Mouse (Mus musculus): ENCODE measurements around the gene Cd300a. TPM values are rescaled to one million over a fixed set of nuclear protein-coding genes. Genes with fewer than 3 reads are reported as not detected.

The Cd300a gene
- 3.7 and 4.2 TPM in 2 replicates for polyA plus RNA-seq (2012; rRNA removed)

GRCm38 (mm10) chr11:114889991-114890518 is at the start of gene Cd300a:
Gene Cd300a, plus strand, starts transcription at chr11:114890041.
- Histone ChIP-seq H3K27ac (ENCODE audit: control insufficient read depth, insufficient read depth, low read length) (no peak within 1 kb of the TSS), H3K27me3 (ENCODE audit: control insufficient read depth, insufficient read depth, low read length) (no peaks in the 10 kb centered on the region; the same call in 1 of the 2 replicates), H3K4me1 (replicated peaks; ENCODE audit: control insufficient read depth, insufficient read depth, low read length) (no peaks in the 10 kb centered on the region), H3K4me3 (ENCODE audit: control insufficient read depth, insufficient read depth, low read length) (no peak within 1 kb of the TSS; the same call in 1 of the 2 replicates), H3K36me3 (ENCODE audit: control insufficient read depth, insufficient read depth, low read length) (no peaks in the 10 kb centered on the region)
- TF ChIP-seq CTCF (IDR thresholded peaks at IDR 0.05; ENCODE audit: borderline replicate concordance, control insufficient read depth, extremely low read depth, insufficient read depth, low read length, poor library complexity) (no peak), POLR2A (IDR thresholded peaks at IDR 0.05; ENCODE audit: control insufficient read depth, extremely low read depth, insufficient read depth, low read length, poor library complexity) (no peak)
- WGBS, result 7% methylated on average over 18 of the region's 18 CpGs
- no peak for DNase-seq

- no peaks in the 10 kb centered on the region; the same call in 1 of the 2 replicates for H3K4me1 ChIP-seq (replicated peaks; ENCODE audit: control insufficient read depth, insufficient read depth, low read length)
- no peaks in the 10 kb centered on the region for H3K27me3 ChIP-seq (ENCODE audit: control insufficient read depth, insufficient read depth, low read length)
- no peak for DNase-seq
- TF ChIP-seq POLR2A (IDR thresholded peaks at IDR 0.05; ENCODE audit: control insufficient read depth, extremely low read depth, insufficient read depth, low read length, poor library complexity) (no peak), CTCF (IDR thresholded peaks at IDR 0.05; ENCODE audit: borderline replicate concordance, control insufficient read depth, extremely low read depth, insufficient read depth, low read length, poor library complexity) (no peak)
- H3K36me3 ChIP-seq (ENCODE audit: control insufficient read depth, insufficient read depth, low read length), result no peaks in the 10 kb centered on the region
- H3K4me3 ChIP-seq (ENCODE audit: control insufficient read depth, insufficient read depth, low read length), result no peak overlapping the region
- whole genome bisulfite sequencing, result 23% methylated on average over 8 of the region's 8 CpGs
- no peak overlapping the region for H3K27ac ChIP-seq (ENCODE audit: control insufficient read depth, insufficient read depth, low read length)
Measured at GRCm38 (mm10) chr11:114843818-114844463, 45.9 kb upstream of the Cd300a start.

- 89% methylated on average over 7 of the region's 7 CpGs for WGBS
- no peak overlapping the region for H3K27ac ChIP-seq (ENCODE audit: control insufficient read depth, insufficient read depth, low read length)
Measured at GRCm38 (mm10) chr11:114844464-114845220, 45.2 kb upstream of the Cd300a start.

GRCm38 (mm10) chr11:114846336-114846735 is 43.5 kb upstream of the Cd300a start:
- Histone ChIP-seq H3K27me3 (ENCODE audit: control insufficient read depth, insufficient read depth, low read length) (peaks cover 9% of the 10 kb centered on the region), H3K27ac (ENCODE audit: control insufficient read depth, insufficient read depth, low read length) (no peak overlapping the region), H3K4me3 (ENCODE audit: control insufficient read depth, insufficient read depth, low read length) (no peak overlapping the region), H3K4me1 (replicated peaks; ENCODE audit: control insufficient read depth, insufficient read depth, low read length) (peaks cover 1% of the 10 kb centered on the region; the same call in 1 of the 2 replicates), H3K36me3 (ENCODE audit: control insufficient read depth, insufficient read depth, low read length) (no peaks in the 10 kb centered on the region)
- WGBS, result 89% methylated on average over 4 of the region's 4 CpGs
- DNase-seq, result no peak
- TF ChIP-seq POLR2A (IDR thresholded peaks at IDR 0.05; ENCODE audit: control insufficient read depth, extremely low read depth, insufficient read depth, low read length, poor library complexity), result no peak
- TF ChIP-seq CTCF (IDR thresholded peaks at IDR 0.05; ENCODE audit: borderline replicate concordance, control insufficient read depth, extremely low read depth, insufficient read depth, low read length, poor library complexity), result no peak

More at GRCm38 (mm10) chr11:114844464-114845220, 45.2 kb upstream of the Cd300a start:
- no peaks in the 10 kb centered on the region for H3K36me3 ChIP-seq (ENCODE audit: control insufficient read depth, insufficient read depth, low read length)
- TF ChIP-seq POLR2A (IDR thresholded peaks at IDR 0.05; ENCODE audit: control insufficient read depth, extremely low read depth, insufficient read depth, low read length, poor library complexity), result no peak
- TF ChIP-seq CTCF (IDR thresholded peaks at IDR 0.05; ENCODE audit: borderline replicate concordance, control insufficient read depth, extremely low read depth, insufficient read depth, low read length, poor library complexity), result no peak
- no peak for DNase-seq
- no peak overlapping the region for H3K4me3 ChIP-seq (ENCODE audit: control insufficient read depth, insufficient read depth, low read length)
- H3K4me1 ChIP-seq (replicated peaks; ENCODE audit: control insufficient read depth, insufficient read depth, low read length), result no peaks in the 10 kb centered on the region; the same call in 1 of the 2 replicates
- H3K27me3 ChIP-seq (ENCODE audit: control insufficient read depth, insufficient read depth, low read length), result no peaks in the 10 kb centered on the region

- no peak for DNase-seq
- TF ChIP-seq POLR2A (IDR thresholded peaks at IDR 0.05; ENCODE audit: control insufficient read depth, extremely low read depth, insufficient read depth, low read length, poor library complexity) (no peak), CTCF (IDR thresholded peaks at IDR 0.05; ENCODE audit: borderline replicate concordance, control insufficient read depth, extremely low read depth, insufficient read depth, low read length, poor library complexity) (no peak)
- H3K4me3 ChIP-seq (ENCODE audit: control insufficient read depth, insufficient read depth, low read length), result no peak overlapping the region
- no peaks in the 10 kb centered on the region for H3K36me3 ChIP-seq (ENCODE audit: control insufficient read depth, insufficient read depth, low read length)
- H3K4me1 ChIP-seq (replicated peaks; ENCODE audit: control insufficient read depth, insufficient read depth, low read length), result peaks cover 5% of the 10 kb centered on the region; the same call in 1 of the 2 replicates
- 92% methylated on average over 5 of the region's 5 CpGs for WGBS
- H3K27me3 ChIP-seq (ENCODE audit: control insufficient read depth, insufficient read depth, low read length), result peaks cover 13% of the 10 kb centered on the region
- no peak overlapping the region for H3K27ac ChIP-seq (ENCODE audit: control insufficient read depth, insufficient read depth, low read length)
Measured at GRCm38 (mm10) chr11:114847008-114847407, 42.8 kb upstream of the Cd300a start.

GRCm38 (mm10) chr11:114849572-114849971 is 40.3 kb upstream of the Cd300a start:
- Histone ChIP-seq H3K36me3 (ENCODE audit: control insufficient read depth, insufficient read depth, low read length) (no peaks in the 10 kb centered on the region), H3K27me3 (ENCODE audit: control insufficient read depth, insufficient read depth, low read length) (peaks cover 18% of the 10 kb centered on the region), H3K4me3 (ENCODE audit: control insufficient read depth, insufficient read depth, low read length) (no peak overlapping the region), H3K27ac (ENCODE audit: control insufficient read depth, insufficient read depth, low read length) (no peak overlapping the region), H3K4me1 (replicated peaks; ENCODE audit: control insufficient read depth, insufficient read depth, low read length) (0 out of 2 replicates have a peak, but pooled peaks cover 5% of the 10 kb centered on the region)
- TF ChIP-seq CTCF (IDR thresholded peaks at IDR 0.05; ENCODE audit: borderline replicate concordance, control insufficient read depth, extremely low read depth, insufficient read depth, low read length, poor library complexity) (no peak), POLR2A (IDR thresholded peaks at IDR 0.05; ENCODE audit: control insufficient read depth, extremely low read depth, insufficient read depth, low read length, poor library complexity) (no peak)
- no peak for DNase-seq
- WGBS, result 53% methylated on average over 2 of the region's 2 CpGs

Data from thymus, adult 2 months (tissue).